Mouse (Mus musculus) embryonic facial prominence, embryonic 13.5 days (tissue): ENCODE measurements around the gene Sox1. TPM values are rescaled to one million over a fixed set of nuclear protein-coding genes. Genes with fewer than 3 reads are reported as not detected.

Experiments
- microRNA-seq: library from miRNA; unstranded; fragments of <30 nt; microRNA quantifications from one replicate; pipeline ENCODE4, GENCODE M21; 2016
- polyA plus RNA-seq: library from polyadenylated mRNA; unstranded; fragments of >200 nt; fragmentation: Nextera tagmentation; extraction: Ambion mirVana; gene quantifications from 2 replicates; pipeline ENCODE4 v1.2.1, GENCODE M21; 2015

The Sox1 gene
- polyA plus RNA-seq, 1 experiment from 2014 or later: not detected

Small RNA genes within 50 kb of the gene (microRNA-seq; reads per million reads assigned to microRNA genes)
- gene Gm25239: not detected

Other genes starting within 250 kb of the Sox1 start
- gene A230072I06Rik, start 116.5 kb upstream of the Sox1 start, polyA plus RNA-seq: not detected in 2 replicates
- gene Spaca7, start 177.7 kb downstream of the Sox1 start, polyA plus RNA-seq: not detected in 2 replicates